Mouse (Mus musculus) activated CD4-positive, CD25-positive, alpha-beta regulatory T cell (primary cell): Measurements from ENCODE around the gene Gm9195. TPM values are rescaled to one million over a fixed set of nuclear protein-coding genes. Genes with fewer than 3 reads are reported as not detected.

Experiments
- polyA plus RNA-seq, 2 experiments: library from polyadenylated mRNA; unstranded; fragments of 100-300 nt; shearing (Covaris generic); gene quantifications; one replicate each; pipeline ENCODE4 v1.2.1; 2017

The Gm9195 gene
- polyA plus RNA-seq = not detected

DNA sequence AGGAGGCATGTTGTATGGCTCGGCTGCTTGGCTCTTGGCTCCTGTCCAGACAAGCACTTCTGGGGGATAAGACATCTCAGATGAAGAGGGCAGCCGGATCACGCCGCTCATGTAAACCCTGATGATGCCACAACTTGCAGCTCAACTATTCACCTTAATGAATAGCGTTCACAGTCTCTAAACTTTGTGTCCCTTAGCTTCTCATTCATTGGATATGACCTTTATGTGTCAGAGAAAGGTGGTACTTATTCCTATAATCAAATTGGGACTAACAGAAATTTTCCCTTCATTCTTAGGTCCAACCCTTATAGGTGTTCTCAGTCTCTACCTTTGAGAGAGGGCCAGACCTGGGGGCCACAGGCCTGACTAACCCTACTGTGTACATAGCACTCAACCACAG, at the start of gene Gm9195:
Gene Gm9195, minus strand, starts transcription at position 101 of the 400 bp plus-strand sequence.

Other genes starting within 250 kb of the Gm9195 start
- 10 to 100 TPM; 22.8 to 27.8 TPM for gene Fndc3a, start 218.2 kb upstream of the Gm9195 start, polyA plus RNA-seq